Mouse (Mus musculus) ES-E14 (cell line): ENCODE results near the gene Pla2g6. TPM values are rescaled to one million over a fixed set of nuclear protein-coding genes. Genes with fewer than 3 reads are reported as not detected.

Source experiments
- DNase-seq: peaks from one replicate; pipeline ENCODE4 v3.0.0-alpha.2; 2013; ENCODE audit warnings: low read depth, low spot score
- H3K27ac ChIP-seq: 2 replicates; pipeline ENCODE4 v1.5.1; 2012; ENCODE audit warnings: low read depth, mild to moderate bottlenecking, low read length, moderate library complexity, mixed read lengths; ENCODE audit not compliant: poor library complexity, insufficient read depth, severe bottlenecking
- H3K36me3 ChIP-seq: 2 replicates; pipeline ENCODE4 v1.6.1; 2012; ENCODE audit warnings: mild to moderate bottlenecking, low read length, moderate library complexity, mixed read lengths; ENCODE audit not compliant: control insufficient read depth, poor library complexity, insufficient read depth, severe bottlenecking
- H3K4me1 ChIP-seq, 2 experiments: fragments of 150-350 bp in 1 of 2; sonication (generic) in 1 of 2; 2 replicates each; pipeline ENCODE4 v1.6.1; 2012; ENCODE audit warnings: low read length in 2 of 2, mild to moderate bottlenecking in 1 of 2, mixed read lengths in 1 of 2; ENCODE audit not compliant: control insufficient read depth in 2 of 2, insufficient read depth in 2 of 2, poor library complexity in 1 of 2
- H3K4me3 ChIP-seq, 2 experiments: fragments of 150-350 bp in 1 of 2; sonication (generic) in 1 of 2; 2 replicates each; pipeline ENCODE4 v1.5.1; 2012; ENCODE audit warnings: low read length in 2 of 2, low read depth in 1 of 2, mild to moderate bottlenecking in 1 of 2, mixed read lengths in 1 of 2; ENCODE audit not compliant: insufficient read depth in 1 of 2, poor library complexity in 1 of 2, severe bottlenecking in 1 of 2
- H3K9ac ChIP-seq: 2 replicates; pipeline ENCODE4 v1.6.1; 2012; ENCODE audit warnings: low read depth, mild to moderate bottlenecking, low read length, mixed read lengths; ENCODE audit not compliant: poor library complexity, insufficient read depth, severe bottlenecking
- H3K9me3 ChIP-seq: fragments of 150-350 bp; sonication (generic); 2 replicates; pipeline ENCODE4 v1.6.1; 2012; ENCODE audit warnings: low read depth, mild to moderate bottlenecking, low read length; ENCODE audit not compliant: control insufficient read depth, insufficient read depth
- CHD2 ChIP-seq: IDR thresholded peaks from 2 replicates; pipeline ENCODE4 v1.6.1; 2014; ENCODE audit warnings: mild to moderate bottlenecking, low read depth, low read length, inconsistent platforms
- HCFC1 ChIP-seq: IDR thresholded peaks from 2 replicates; pipeline ENCODE4 v1.6.1; 2012; ENCODE audit warnings: low read length, inconsistent platforms, borderline replicate concordance; ENCODE audit not compliant: insufficient read depth
- MAFK ChIP-seq: IDR thresholded peaks from 2 replicates; pipeline ENCODE4 v1.6.1; 2014; ENCODE audit warnings: mild to moderate bottlenecking, low read depth, low read length, inconsistent platforms; ENCODE audit not compliant: insufficient read depth
- ZC3H11A ChIP-seq: IDR thresholded peaks from 2 replicates; pipeline ENCODE4 v1.6.1; 2012; ENCODE audit warnings: low read depth, mild to moderate bottlenecking, inconsistent platforms, low read length, borderline replicate concordance
- ZNF384 ChIP-seq: IDR thresholded peaks from 2 replicates; pipeline ENCODE4 v1.6.1; 2012; ENCODE audit warnings: low read depth, low read length, inconsistent platforms
- in situ Hi-C, 2 experiments: fragments of 600-800 bp; cut with MboI; formaldehyde crosslinking; loops; one replicate each; pipeline ENCODE4 v1.15.1; 2025; ENCODE audit warnings: low sequenced_read_pairs in 2 of 2, inconsistent platforms in 1 of 2; ENCODE audit not compliant: unreplicated experiment in 2 of 2
- total RNA-seq: library from RNA; depleted of rRNA; stranded (reverse); fragments of 300-350 nt; gene quantifications from 2 replicates; pipeline ENCODE4 v1.2.3, GENCODE M21; 2012

Gene Pla2g6
- total RNA-seq, 1 experiment = 59.2 TPM

DNA sequence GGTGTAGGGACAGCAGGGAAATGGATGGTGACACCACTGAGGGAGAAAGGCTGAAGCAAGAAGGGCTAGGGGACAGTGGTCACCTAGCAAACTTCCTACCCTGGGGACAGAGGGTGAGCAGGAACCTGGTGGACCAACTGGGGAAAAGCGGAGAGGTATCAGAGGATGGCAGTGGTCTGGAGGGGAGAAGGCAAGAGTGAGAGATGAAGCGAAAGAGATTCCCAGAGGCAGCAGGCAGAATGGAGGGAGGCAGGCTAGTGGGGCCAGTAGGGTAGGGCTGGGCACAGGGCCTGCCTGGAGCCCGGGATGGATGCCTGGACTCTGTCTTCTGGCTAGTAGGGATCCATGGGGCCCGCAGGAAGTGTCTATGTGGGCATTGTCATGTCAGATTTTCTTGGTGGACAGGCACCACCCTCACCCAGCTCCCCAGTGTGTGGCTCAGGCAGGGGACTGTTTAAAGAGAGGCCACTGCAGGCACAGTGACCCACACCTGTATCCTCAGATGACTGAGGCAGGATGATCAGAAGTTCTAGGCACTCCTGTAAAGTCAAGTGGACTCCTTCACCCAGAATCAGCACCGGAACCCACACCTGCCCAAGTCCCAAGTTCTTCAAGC, 25.6 kb upstream of the Pla2g6 start:
- H3K4me1 ChIP-seq = peaks cover 7 to 38% of the 10 kb centered on the region in 2 experiments; a peak in 3 of 4 replicates
- H3K9me3 ChIP-seq = no peaks in the 10 kb centered on the region
- no peak for DNase-seq
- peaks cover 2% of the 10 kb centered on the region; the same call in 1 of the 2 replicates for H3K36me3 ChIP-seq
- in situ Hi-C loops = no loop called here
- no peak overlapping the region for H3K9ac ChIP-seq
- H3K4me3 ChIP-seq = no peak overlapping the region
- no peak overlapping the region for H3K27ac ChIP-seq
- no peak for TF ChIP-seq CHD2

DNA sequence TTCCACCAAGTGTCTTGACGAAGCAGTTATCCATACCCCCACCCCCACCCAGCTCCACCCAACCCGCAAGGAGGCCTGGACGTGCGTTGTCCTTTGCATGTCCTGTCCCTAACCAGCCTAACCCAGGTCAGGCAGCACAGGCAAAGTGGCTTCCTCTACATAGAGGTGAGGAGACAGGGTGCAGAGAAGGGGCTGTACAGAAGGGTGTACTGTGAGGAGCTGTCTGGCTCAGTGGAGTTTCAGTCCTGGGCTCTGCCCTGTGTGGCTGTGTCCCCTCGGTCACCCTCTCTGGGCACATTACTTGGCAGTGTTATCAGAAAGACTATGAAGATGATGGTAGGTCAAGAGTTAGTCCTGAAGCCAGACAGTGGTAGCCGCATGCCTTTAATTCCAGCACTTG, 24.3 kb upstream of the Pla2g6 start:
- Histone ChIP-seq H3K4me3 (no peak overlapping the region), H3K36me3 (no peaks in the 10 kb centered on the region; the same call in 1 of the 2 replicates), H3K27ac (no peak overlapping the region), H3K9me3 (no peaks in the 10 kb centered on the region), H3K9ac (no peak overlapping the region), H3K4me1 (peaks cover 4 to 31% of the 10 kb centered on the region in 2 experiments; a peak in 3 of 4 replicates)
- DNase-seq = no peak
- TF ChIP-seq CHD2 (no peak), ZNF384 (no peak), ZC3H11A (no peak), HCFC1 (no peak), MAFK (no peak)
- in situ Hi-C loops = no loop called here

DNA sequence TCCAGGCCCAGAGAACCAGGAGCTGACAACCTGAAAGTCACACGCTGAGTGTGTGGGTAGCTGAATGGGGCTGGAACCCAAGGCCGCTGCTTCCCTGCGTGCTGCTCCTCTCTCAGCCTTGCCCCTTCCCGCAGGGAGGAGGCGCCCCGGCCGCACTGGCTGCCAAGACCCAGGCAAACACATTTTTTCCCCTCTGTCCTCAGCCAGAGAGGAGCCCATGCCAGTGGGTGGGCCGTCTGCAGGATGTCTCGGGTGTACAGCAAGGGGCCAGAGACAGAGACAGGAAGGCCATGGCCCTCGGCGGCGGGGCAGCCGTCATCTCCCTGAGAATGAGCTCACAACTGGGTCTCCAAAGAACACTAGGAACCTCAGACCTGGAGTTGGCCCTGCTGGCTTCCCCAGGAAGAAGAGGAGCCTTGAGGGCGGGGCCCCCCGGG, 23.2 kb upstream of the Pla2g6 start:
- Histone ChIP-seq H3K4me1 (peaks cover 7 to 33% of the 10 kb centered on the region in 2 experiments), H3K9me3 (no peaks in the 10 kb centered on the region), H3K36me3 (no peaks in the 10 kb centered on the region; the same call in 1 of the 2 replicates), H3K9ac (0 out of 2 replicates have a peak overlapping the region, but pooled peaks have one; percentile 18), H3K27ac (no peak overlapping the region), H3K4me3 (no peak overlapping the region)
- no peak for TF ChIP-seq MAFK
- TF ChIP-seq ZNF384 = no peak
- TF ChIP-seq ZC3H11A = no peak
- no peak for TF ChIP-seq CHD2
- TF ChIP-seq HCFC1 = no peak
- DNase-seq = no peak
- in situ Hi-C loops = no loop called here

DNA sequence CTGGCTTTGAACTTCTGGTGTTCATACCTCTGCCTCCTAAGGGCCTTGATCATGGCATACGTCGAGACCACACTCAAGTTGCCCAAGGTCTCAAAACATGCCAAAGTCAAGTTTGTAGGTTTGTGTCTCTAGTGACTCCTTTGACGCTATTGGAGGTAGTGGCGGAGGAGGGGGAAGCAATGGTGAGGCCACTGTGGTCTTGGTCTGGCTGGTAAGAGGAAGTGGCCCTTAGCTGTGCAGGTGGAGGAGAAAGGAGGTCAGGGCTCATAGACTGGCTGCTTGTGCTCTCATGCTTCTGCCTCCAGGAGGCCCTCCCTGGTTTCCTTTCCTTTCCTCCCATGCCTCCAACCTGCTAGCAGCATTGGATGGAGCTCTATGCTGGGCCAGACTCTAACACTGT, 22.7 kb upstream of the Pla2g6 start:
- Histone ChIP-seq H3K4me1 (peaks cover 7 to 35% of the 10 kb centered on the region in 2 experiments), H3K9ac (no peak overlapping the region), H3K36me3 (no peaks in the 10 kb centered on the region; the same call in 1 of the 2 replicates), H3K4me3 (no peak overlapping the region), H3K9me3 (no peaks in the 10 kb centered on the region), H3K27ac (no peak overlapping the region)
- in situ Hi-C loops = no loop called here
- TF ChIP-seq ZNF384 = no peak
- DNase-seq = no peak

GRCm38 (mm10) chr15:79348651-79349050, 20.5 kb upstream of the Pla2g6 start:
- in situ Hi-C loops = no loop called here

More at GRCm38 (mm10) chr15:79348651-79349050, 20.5 kb upstream of the Pla2g6 start:
- Histone ChIP-seq H3K36me3 (no peaks in the 10 kb centered on the region), H3K4me3 (peak overlapping the region; percentile 87 to 97; a peak in 3 of 4 replicates), H3K4me1 (peaks cover 7 to 32% of the 10 kb centered on the region in 2 experiments), H3K27ac (no peak overlapping the region), H3K9me3 (no peaks in the 10 kb centered on the region), H3K9ac (peak overlapping the region; percentile 95)
- TF ChIP-seq HCFC1 (no peak), ZC3H11A (no peak), ZNF384 (no peak), CHD2 (no peak)
- DNase-seq = no peak
